Mouse (Mus musculus) small intestine, adult 2 months (tissue): ENCODE results near the gene Nudt3.

Experiments
- CTCF ChIP-seq: fragments of 200-500 bp; IDR thresholded peaks from 2 replicates; pipeline ENCODE4 v1.5.1; 2012; ENCODE audit warnings: low read depth, mild to moderate bottlenecking, control low read depth, inconsistent platforms, low read length, moderate library complexity, mixed read lengths; ENCODE audit not compliant: insufficient replicate concordance, insufficient read length; ENCODE audit errors: extremely low read depth
- POLR2A ChIP-seq: fragments of 200-500 bp; IDR thresholded peaks from 2 replicates; pipeline ENCODE4 v1.6.1; 2012; ENCODE audit warnings: low read depth, mild to moderate bottlenecking, control low read depth, inconsistent platforms, low read length, moderate library complexity

DNA sequence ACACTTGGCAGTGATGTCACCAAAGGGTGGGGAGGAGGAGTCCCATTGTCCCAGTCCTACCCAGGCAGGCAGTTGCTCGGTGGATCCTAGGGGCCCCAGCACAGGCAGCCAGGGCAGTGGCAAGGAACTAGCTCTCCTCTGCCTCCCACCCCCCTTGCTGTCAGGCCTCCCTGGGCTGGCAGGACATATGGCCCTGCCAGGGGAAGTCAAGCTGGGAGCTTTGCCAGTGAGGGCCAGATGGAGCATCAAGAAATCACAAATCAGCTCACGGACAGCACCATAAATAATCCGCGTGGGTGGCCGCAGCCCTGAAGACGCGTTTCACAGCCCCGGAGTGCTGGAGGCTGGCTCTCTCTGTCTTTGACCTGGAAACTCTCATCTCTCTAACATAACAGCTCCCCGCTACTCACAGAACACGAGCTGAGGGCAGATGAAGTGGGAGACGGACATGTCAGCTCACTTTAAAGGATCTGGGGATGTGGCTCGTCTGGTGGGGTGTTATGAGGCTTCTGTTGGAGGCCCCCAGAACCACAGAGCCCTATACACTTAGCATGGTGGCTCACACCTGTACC lies 19.3 kb upstream of the Nudt3 start:
- TF ChIP-seq POLR2A (no peak), CTCF (no peak)
